Mouse (Mus musculus) left cerebral cortex, postnatal 4 days (tissue): ENCODE measurements around the gene Col9a3. TPM values are rescaled to one million over a fixed set of nuclear protein-coding genes. Genes with fewer than 3 reads are reported as not detected.

ENCODE experiments used
- DNase-seq: peaks from one replicate; pipeline ENCODE4 v3.0.0-alpha.2; 2022
- intact Hi-C: fragments of 180-260 bp; cut with DNase I; formaldehyde crosslinking; loops from one replicate; pipeline ENCODE4 v1.15.1; 2025
- total RNA-seq, 2 experiments: library from RNA; stranded (reverse); gene quantifications; 2 replicates each; pipeline ENCODE4 v1.2.3; 2021

Gene Col9a3
- total RNA-seq, 2 experiments from 2014 or later: 22.5 to 22.6 TPM

- DNase-seq: no peak
- intact Hi-C loops: no loop called here
Observed at GRCm38 (mm10) chr2:180610283-180610682, 12.7 kb downstream of the Col9a3 start.

GRCm38 (mm10) chr2:180611882-180612281 is 14.3 kb downstream of the Col9a3 start:
- intact Hi-C loops: no loop called here
- DNase-seq: no peak

GRCm38 (mm10) chr2:180641576-180642554 is 44.3 kb downstream of the Col9a3 start:
- intact Hi-C loops: no loop called here
- no peak for DNase-seq

GRCm38 (mm10) chr2:180642555-180643260 is 45.1 kb downstream of the Col9a3 start, which contains the start of gene Tcfl5:
Tcfl5 (minus strand) TSS chr2:180642708.
- DNase-seq: peak; percentile 25
- intact Hi-C loops: no loop called here

GRCm38 (mm10) chr2:180643626-180644025 is 46.0 kb downstream of the Col9a3 start:
- intact Hi-C loops: no loop called here
- no peak for DNase-seq

GRCm38 (mm10) chr2:180646841-180647240 is 49.3 kb downstream of the Col9a3 start:
- intact Hi-C loops: no loop called here
- no peak for DNase-seq

GRCm38 (mm10) chr2:180654666-180655065 is 57.1 kb downstream of the Col9a3 start:
- intact Hi-C loops: no loop called here
- no peak for DNase-seq

GRCm38 (mm10) chr2:180655150-180655549 is 57.6 kb downstream of the Col9a3 start:
- peak; percentile 36 for DNase-seq
- intact Hi-C loops: no loop called here

- DNase-seq: peak; percentile 79
- intact Hi-C loops: no loop called here
Observed at GRCm38 (mm10) chr2:180657394-180658013, 59.9 kb downstream of the Col9a3 start.

GRCm38 (mm10) chr2:180658381-180658780 is 60.8 kb downstream of the Col9a3 start:
- intact Hi-C loops: no loop called here
- no peak for DNase-seq

GRCm38 (mm10) chr2:180659353-180660150 is 62.0 kb downstream of the Col9a3 start:
- intact Hi-C loops: no loop called here
- DNase-seq: no peak

- DNase-seq: no peak
- intact Hi-C loops: no loop called here
Observed at GRCm38 (mm10) chr2:180660521-180660920, 62.9 kb downstream of the Col9a3 start.

GRCm38 (mm10) chr2:180662008-180662407 is 64.4 kb downstream of the Col9a3 start:
- no peak for DNase-seq
- intact Hi-C loops: no loop called here

Other genes starting within 250 kb of the Col9a3 start
- gene Slco4a1, start 141.5 kb upstream of the Col9a3 start, total RNA-seq: 1 to 10 TPM; 2.4 to 2.5 TPM
- 10 to 100 TPM; 52.1 to 54.5 TPM for gene Ntsr1, start 97.8 kb upstream of the Col9a3 start, total RNA-seq
- gene Mrgbp, start 16.5 kb upstream of the Col9a3 start, total RNA-seq: 10 to 100 TPM; 25.9 to 28.9 TPM
- gene Ogfr, start 8.5 kb upstream of the Col9a3 start, total RNA-seq: 10 to 100 TPM; 76.3 to 79.2 TPM
- gene Tcfl5, start 44.9 kb downstream of the Col9a3 start, total RNA-seq: 1 to 10 TPM; 2.7 to 3.7 TPM
- gene Dido1, start 112.2 kb downstream of the Col9a3 start, total RNA-seq: 10 to 100 TPM; 60.8 to 61.4 TPM
- gene Gid8, start 112.3 kb downstream of the Col9a3 start, total RNA-seq: 10 to 100 TPM; 66.3 to 67.5 TPM
- under 1 TPM; 0.44 to 0.50 TPM for gene Slc17a9, start 127.5 kb downstream of the Col9a3 start, total RNA-seq
- not detected for gene Bhlhe23, start 179.1 kb downstream of the Col9a3 start, total RNA-seq